Mouse (Mus musculus): Measurements from ENCODE around the gene Cgrrf1. TPM values are rescaled to one million over a fixed set of nuclear protein-coding genes. Genes with fewer than 3 reads are reported as not detected.

Cgrrf1 gene
- polyA plus RNA-seq (2012; ENCODE audit: insufficient read depth, insufficient read length, low replicate concordance, missing spikeins), result not detected in 2 replicates

GRCm38 (mm10) chr14:46831837-46832333, at the start of gene Cgrrf1:
TSS of gene Cgrrf1 (plus strand) at chr14:46832125.
- TF ChIP-seq POLR2A (IDR thresholded peaks at IDR 0.05; ENCODE audit: insufficient read depth, low read depth, low read length) (peak; percentile 22; the same call in 1 of the 2 replicates), CTCF (IDR thresholded peaks at IDR 0.05; ENCODE audit: insufficient read depth, low read depth, low read length) (no peak)
- WGBS, result 1% methylated on average over 32 of the region's 32 CpGs
- peak within 1 kb of the TSS; percentile 81 for H3K4me3 ChIP-seq (ENCODE audit: insufficient read depth, low read depth, low read length)
- H3K4me1 ChIP-seq (ENCODE audit: control insufficient read depth, insufficient read depth, low read length), result no peaks in the 10 kb centered on the region
- 0 out of 2 replicates have a peak within 1 kb of the TSS, but pooled peaks have one; percentile 3 for H3K27ac ChIP-seq (ENCODE audit: insufficient read depth, low read depth, low read length)

GRCm38 (mm10) chr14:46782187-46782828, 49.6 kb upstream of the Cgrrf1 start:
- H3K4me1 ChIP-seq (ENCODE audit: control insufficient read depth, insufficient read depth, low read length), result peaks cover 8% of the 10 kb centered on the region; the same call in 1 of the 2 replicates
- TF ChIP-seq CTCF (IDR thresholded peaks at IDR 0.05; ENCODE audit: insufficient read depth, low read depth, low read length) (no peak), POLR2A (IDR thresholded peaks at IDR 0.05; ENCODE audit: insufficient read depth, low read depth, low read length) (no peak)
- WGBS, result 80% methylated on average over 8 of the region's 8 CpGs
- no peak overlapping the region for H3K4me3 ChIP-seq (ENCODE audit: insufficient read depth, low read depth, low read length)
- H3K27ac ChIP-seq (ENCODE audit: insufficient read depth, low read depth, low read length), result no peak overlapping the region

GRCm38 (mm10) chr14:46783327-46783926, 48.5 kb upstream of the Cgrrf1 start:
- Histone ChIP-seq H3K4me3 (ENCODE audit: insufficient read depth, low read depth, low read length) (no peak overlapping the region), H3K4me1 (ENCODE audit: control insufficient read depth, insufficient read depth, low read length) (peaks cover 8% of the 10 kb centered on the region; the same call in 1 of the 2 replicates), H3K27ac (ENCODE audit: insufficient read depth, low read depth, low read length) (no peak overlapping the region)
- TF ChIP-seq POLR2A (IDR thresholded peaks at IDR 0.05; ENCODE audit: insufficient read depth, low read depth, low read length) (no peak), CTCF (IDR thresholded peaks at IDR 0.05; ENCODE audit: insufficient read depth, low read depth, low read length) (no peak)
- WGBS, result 93% methylated on average over 10 of the region's 10 CpGs

GRCm38 (mm10) chr14:46785247-46785646, 46.7 kb upstream of the Cgrrf1 start:
- TF ChIP-seq CTCF (IDR thresholded peaks at IDR 0.05; ENCODE audit: insufficient read depth, low read depth, low read length), result no peak
- TF ChIP-seq POLR2A (IDR thresholded peaks at IDR 0.05; ENCODE audit: insufficient read depth, low read depth, low read length), result no peak
- H3K4me3 ChIP-seq (ENCODE audit: insufficient read depth, low read depth, low read length), result no peak overlapping the region
- H3K4me1 ChIP-seq (ENCODE audit: control insufficient read depth, insufficient read depth, low read length), result peaks cover 8% of the 10 kb centered on the region; the same call in 1 of the 2 replicates
- WGBS, result 90% methylated on average over 5 of the region's 5 CpGs
- no peak overlapping the region for H3K27ac ChIP-seq (ENCODE audit: insufficient read depth, low read depth, low read length)

GRCm38 (mm10) chr14:46787454-46787786, 44.5 kb upstream of the Cgrrf1 start:
- no peak for TF ChIP-seq POLR2A (IDR thresholded peaks at IDR 0.05; ENCODE audit: insufficient read depth, low read depth, low read length)
- TF ChIP-seq CTCF (IDR thresholded peaks at IDR 0.05; ENCODE audit: insufficient read depth, low read depth, low read length), result no peak
- peak overlapping the region; percentile 100 for H3K4me3 ChIP-seq (ENCODE audit: insufficient read depth, low read depth, low read length)
- no peak overlapping the region for H3K27ac ChIP-seq (ENCODE audit: insufficient read depth, low read depth, low read length)
- 0% methylated on average over 11 of the region's 11 CpGs for WGBS
- H3K4me1 ChIP-seq (ENCODE audit: control insufficient read depth, insufficient read depth, low read length), result peaks cover 8% of the 10 kb centered on the region; the same call in 1 of the 2 replicates

- peaks cover 8% of the 10 kb centered on the region; the same call in 1 of the 2 replicates for H3K4me1 ChIP-seq (ENCODE audit: control insufficient read depth, insufficient read depth, low read length)
- TF ChIP-seq CTCF (IDR thresholded peaks at IDR 0.05; ENCODE audit: insufficient read depth, low read depth, low read length), result peak; percentile 33; the same call in 1 of the 2 replicates
- peak; percentile 51; the same call in 1 of the 2 replicates for TF ChIP-seq POLR2A (IDR thresholded peaks at IDR 0.05; ENCODE audit: insufficient read depth, low read depth, low read length)
- H3K4me3 ChIP-seq (ENCODE audit: insufficient read depth, low read depth, low read length), result peak within 1 kb of the TSS; percentile 100
- under 1% methylated on average over 86 of the region's 86 CpGs for WGBS
- peak within 1 kb of the TSS; percentile 92 for H3K27ac ChIP-seq (ENCODE audit: insufficient read depth, low read depth, low read length)
Measured at GRCm38 (mm10) chr14:46787787-46788504, 44.0 kb upstream of the Cgrrf1 start, which contains the start of gene Cnih1. TSS of gene Cnih1 (minus strand) at chr14:46788411.

GRCm38 (mm10) chr14:46788505-46788901, 43.4 kb upstream of the Cgrrf1 start:
- 23% methylated on average over 8 of the region's 8 CpGs for WGBS
- H3K4me3 ChIP-seq (ENCODE audit: insufficient read depth, low read depth, low read length), result no peak overlapping the region
- H3K27ac ChIP-seq (ENCODE audit: insufficient read depth, low read depth, low read length), result no peak overlapping the region
- H3K4me1 ChIP-seq (ENCODE audit: control insufficient read depth, insufficient read depth, low read length), result peaks cover 8% of the 10 kb centered on the region; the same call in 1 of the 2 replicates
- no peak for TF ChIP-seq POLR2A (IDR thresholded peaks at IDR 0.05; ENCODE audit: insufficient read depth, low read depth, low read length)
- no peak for TF ChIP-seq CTCF (IDR thresholded peaks at IDR 0.05; ENCODE audit: insufficient read depth, low read depth, low read length)

- 71% methylated on average over 4 of the region's 4 CpGs for WGBS
- H3K4me1 ChIP-seq (ENCODE audit: control insufficient read depth, insufficient read depth, low read length), result peaks cover 4% of the 10 kb centered on the region; the same call in 1 of the 2 replicates
- no peak overlapping the region for H3K4me3 ChIP-seq (ENCODE audit: insufficient read depth, low read depth, low read length)
- TF ChIP-seq POLR2A (IDR thresholded peaks at IDR 0.05; ENCODE audit: insufficient read depth, low read depth, low read length), result no peak
- TF ChIP-seq CTCF (IDR thresholded peaks at IDR 0.05; ENCODE audit: insufficient read depth, low read depth, low read length), result no peak
- no peak overlapping the region for H3K27ac ChIP-seq (ENCODE audit: insufficient read depth, low read depth, low read length)
Measured at GRCm38 (mm10) chr14:46790303-46790702, 41.6 kb upstream of the Cgrrf1 start.

Data from olfactory bulb, adult 2 months (tissue).